ENCODE assay signal across 22 mouse cellular contexts in the genomic region with DNA sequence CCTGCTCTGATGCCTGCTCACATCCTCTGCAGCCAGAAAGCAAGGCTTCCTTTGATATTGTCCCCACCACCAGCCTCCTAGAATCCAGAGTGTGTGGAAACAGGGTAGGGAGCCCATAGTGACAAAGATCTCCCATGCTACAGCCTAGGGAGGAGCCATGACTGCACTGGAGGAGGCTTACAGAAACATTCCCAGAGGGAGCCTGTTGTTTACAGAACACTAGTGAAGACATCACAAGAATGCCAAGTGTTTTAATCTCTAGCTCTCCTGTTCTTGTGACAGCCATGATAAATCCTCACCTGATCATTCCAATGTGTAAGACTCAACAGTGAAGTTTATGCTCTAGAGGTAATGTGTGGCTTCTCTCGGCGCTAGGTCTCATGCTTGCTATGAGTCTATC. TPM values are rescaled to one million over a fixed set of nuclear protein-coding genes. Genes with fewer than 3 reads are reported as not detected.
DNase-seq lines count a peak whose midpoint lies in the region; ATAC-seq and TF ChIP-seq lines count a peak whose summit lies in the region.
"Had no signal": no experiment of that assay in that cellular context is flagged by ENCODE, and none has a peak within 500 bp of the region (broad histone marks: within the 10 kb centered on the region; RNA-seq: fewer than 3 reads in every experiment).

No protein-coding gene starts in this region.

- H3K4me2 ChIP-seq in heart, embryonic 12.5 days = no peak overlapping the region
- H3K4me2 ChIP-seq in heart, embryonic 16.5 days (ENCODE audit: low read depth, low read length) = no peak overlapping the region
- H3K4me2 ChIP-seq: embryonic facial prominence, embryonic 12.5 days; forebrain, embryonic 15.5 days; hindbrain, embryonic 12.5 days had no signal

- 58% methylated on average over 2 of the region's 2 CpGs for WGBS in heart, embryonic 12.5 days
- 51% methylated on average over 2 of the region's 2 CpGs for WGBS in heart, embryonic 16.5 days

- no peaks in the 10 kb centered on the region for H3K9me3 ChIP-seq in heart, embryonic 12.5 days (replicated peaks)
- H3K9me3 ChIP-seq in heart, embryonic 16.5 days (replicated peaks; ENCODE audit: control insufficient read depth, low read length) = no peaks in the 10 kb centered on the region
- H3K9me3 ChIP-seq: embryonic facial prominence, embryonic 12.5 days; forebrain, embryonic 15.5 days; hindbrain, embryonic 12.5 days had no signal

- no peak for DNase-seq in gastrocnemius, adult 2 months
- no peak for DNase-seq in gastrocnemius, postnatal 14 days
- DNase-seq in heart, adult 9 months (ENCODE audit: low spot score in 2 of 2) = no peak
- no peak for DNase-seq in heart, adult 8-10 months (ENCODE audit: low spot score)
- peak; percentile 40 for DNase-seq in lung, postnatal 36 days
- DNase-seq in lung, postnatal 25 days (ENCODE audit: low spot score) = no peak
- DNase-seq: adrenal gland, postnatal 10 days; B cell, adult 2 months; cerebellum, adult 11-12 months; cerebellum, adult 9-10 months; cerebellum, postnatal 25 days; gastrocnemius, postnatal 10 days had no signal

- peaks cover 23% of the 10 kb centered on the region for H3K4me1 ChIP-seq in heart, embryonic 12.5 days (replicated peaks)
- peaks cover 27% of the 10 kb centered on the region for H3K4me1 ChIP-seq in heart, embryonic 16.5 days (ENCODE audit: control insufficient read depth, insufficient read depth, low read length)
- H3K4me1 ChIP-seq: embryonic facial prominence, embryonic 12.5 days; forebrain, embryonic 15.5 days; hindbrain, embryonic 12.5 days had no signal

- intact Hi-C loops in gastrocnemius, adult 2 months (cut with DNase I) = no loop called here
- intact Hi-C loops in gastrocnemius, postnatal 14 days (cut with DNase I; ENCODE audit: low total_unique reads) = no loop called here

- no peak for TF ChIP-seq CTCF in gastrocnemius, adult 2 months (IDR thresholded peaks at IDR 0.05)

- H3K27ac ChIP-seq in gastrocnemius, adult 2 months = peak overlapping the region; percentile 90
- peak overlapping the region; percentile 52; the same call in 1 of the 2 replicates for H3K27ac ChIP-seq in heart, embryonic 12.5 days (ENCODE audit: poor library complexity, severe bottlenecking)
- H3K27ac ChIP-seq in heart, embryonic 16.5 days (ENCODE audit: low read length) = peak overlapping the region; percentile 14; the same call in 1 of the 2 replicates
- H3K27ac ChIP-seq: embryonic facial prominence, embryonic 12.5 days; forebrain, embryonic 15.5 days; hindbrain, embryonic 12.5 days had no signal

- no peaks in the 10 kb centered on the region for H3K27me3 ChIP-seq in heart, embryonic 12.5 days (replicated peaks)
- no peaks in the 10 kb centered on the region for H3K27me3 ChIP-seq in heart, embryonic 16.5 days (ENCODE audit: control insufficient read depth, insufficient read depth, low read length)
- H3K27me3 ChIP-seq: embryonic facial prominence, embryonic 12.5 days; forebrain, embryonic 15.5 days; hindbrain, embryonic 12.5 days had no signal

- no peaks in the 10 kb centered on the region for H3K36me3 ChIP-seq in heart, embryonic 12.5 days
- no peaks in the 10 kb centered on the region for H3K36me3 ChIP-seq in heart, embryonic 16.5 days (ENCODE audit: control insufficient read depth, insufficient read depth)
- H3K36me3 ChIP-seq: embryonic facial prominence, embryonic 12.5 days; forebrain, embryonic 15.5 days; hindbrain, embryonic 12.5 days had no signal

- peak; percentile 48 for ATAC-seq in heart, embryonic 12.5 days (ENCODE audit: insufficient number of reproducible peaks, low FRiP score)
- ATAC-seq in heart, embryonic 16.5 days (replicated peaks; ENCODE audit: extremely low read depth, insufficient read depth, low FRiP score) = 0 out of 2 replicates have a peak, but pooled peaks have one; percentile 37
- ATAC-seq: CD4-positive, CD25-positive, alpha-beta regulatory T cell, adult 4 months; forebrain, embryonic 15.5 days; hindbrain, embryonic 16.5 days; inflammation-experienced regulatory T-cells, adult 6 months; intestine, postnatal 0 days had no signal

- no peak overlapping the region for H3K9ac ChIP-seq in heart, embryonic 12.5 days
- H3K9ac ChIP-seq in heart, embryonic 16.5 days (ENCODE audit: low read length) = no peak overlapping the region
- H3K9ac ChIP-seq: embryonic facial prominence, embryonic 12.5 days; forebrain, embryonic 15.5 days; hindbrain, embryonic 12.5 days had no signal

- H3K4me3 ChIP-seq in gastrocnemius, adult 2 months = no peak overlapping the region
- H3K4me3 ChIP-seq in heart, embryonic 12.5 days = no peak overlapping the region
- H3K4me3 ChIP-seq in heart, embryonic 16.5 days (ENCODE audit: low read length) = no peak overlapping the region
- H3K4me3 ChIP-seq: embryonic facial prominence, embryonic 12.5 days; forebrain, embryonic 15.5 days; hindbrain, embryonic 12.5 days had no signal

RNA-seq across cellular contexts. Expression of gene Clic5, which starts 28.8 kb away (rescaled TPM):
- total RNA-seq in gastrocnemius, adult 2 months (2021) = 100 to 1,000 TPM; 121 to 159 TPM
- 10 to 100 TPM; 96.2 to 97.6 TPM for total RNA-seq in gastrocnemius, postnatal 14 days (2021)
- polyA plus RNA-seq in heart, embryonic 12.5 days (2016; fragmentation: Nextera tagmentation; extraction: Ambion mirVana) = 10.2 and 10.6 TPM in 2 replicates
- 16.6 and 17.8 TPM in 2 replicates for polyA plus RNA-seq in heart, embryonic 16.5 days (2015; fragmentation: Nextera tagmentation; extraction: Ambion mirVana)
- 100 to 1,000 TPM; 161 to 179 (median 171) TPM for total RNA-seq in heart, adult 8-10 months (2022)
- total RNA-seq: MEL had no signal

Comparison
In these comparisons a context has a peak if more than half of its experiments do, and no peak if none do; other contexts are left out.
1. H3K27ac ChIP-seq: peak in every context shown above with its lines; median percentile 90 in gastrocnemius, adult 2 months; 52 in heart, embryonic 12.5 days; 14 in heart, embryonic 16.5 days.